Mouse (Mus musculus) limb, embryonic 14.5 days (tissue): ENCODE results near the gene Gnptab. TPM values are rescaled to one million over a fixed set of nuclear protein-coding genes. Genes with fewer than 3 reads are reported as not detected.

Source experiments
- ATAC-seq: fragments of 200-750 bp; cut with Nextera tagmentation; 2 replicates; pipeline ENCODE4 v1.8.0; 2017; ENCODE audit warnings: low read depth, moderate number of reproducible peaks, moderate TSS enrichment; ENCODE audit not compliant: low FRiP score
- DNase-seq: peaks from one replicate; pipeline ENCODE4 v3.0.0-alpha.2; 2015; ENCODE audit warnings: low spot score
- H3K27ac ChIP-seq: fragments of 300-500 bp; sonication (generic); replicated peaks from 2 replicates; pipeline ENCODE4 v1.5.1; 2014; ENCODE audit warnings: low read depth, mild to moderate bottlenecking, low read length, moderate library complexity, mixed read lengths
- H3K27me3 ChIP-seq: fragments of 300-500 bp; sonication (generic); 2 replicates; pipeline ENCODE4 v1.6.1; 2014; ENCODE audit warnings: low read length, mixed read lengths; ENCODE audit not compliant: control insufficient read depth, insufficient read depth
- H3K36me3 ChIP-seq: fragments of 300-500 bp; sonication (generic); 2 replicates; pipeline ENCODE4 v1.6.1; 2014; ENCODE audit warnings: mild to moderate bottlenecking, low read length, moderate library complexity, mixed read lengths; ENCODE audit not compliant: control insufficient read depth, insufficient read depth
- H3K4me1 ChIP-seq: fragments of 300-500 bp; sonication (generic); 2 replicates; pipeline ENCODE4 v1.6.1; 2014; ENCODE audit warnings: antibody characterized with exemption, low read length, mixed read lengths; ENCODE audit not compliant: control insufficient read depth, insufficient read depth
- H3K4me2 ChIP-seq: fragments of 300-500 bp; sonication (generic); replicated peaks from 2 replicates; pipeline ENCODE4 v1.6.1; 2014; ENCODE audit warnings: low read depth, mild to moderate bottlenecking, low read length, moderate library complexity; ENCODE audit not compliant: severe bottlenecking
- H3K4me3 ChIP-seq: fragments of 300-500 bp; sonication (generic); replicated peaks from 2 replicates; pipeline ENCODE4 v1.5.1; 2014; ENCODE audit warnings: low read length
- H3K9ac ChIP-seq: fragments of 300-500 bp; sonication (generic); 2 replicates; pipeline ENCODE4 v1.6.1; 2014; ENCODE audit warnings: mild to moderate bottlenecking, low read depth, low read length, moderate library complexity; ENCODE audit not compliant: severe bottlenecking
- H3K9me3 ChIP-seq: fragments of 300-500 bp; sonication (generic); 2 replicates; pipeline ENCODE4 v1.6.1; 2016; ENCODE audit warnings: low read length; ENCODE audit not compliant: control insufficient read depth
- POLR2A ChIP-seq: fragments of 200-500 bp; IDR thresholded peaks from 2 replicates; pipeline ENCODE4 v1.8.0; 2012; ENCODE audit warnings: inconsistent platforms, mild to moderate bottlenecking, moderate library complexity, borderline replicate concordance; ENCODE audit not compliant: insufficient read depth, insufficient read length; ENCODE audit errors: extremely low read depth
- WGBS: fragments of 180-500 bp; shearing (Covaris S2); extraction: QIAGEN DNeasy Blood & Tissue Kit; methylation state at CpG from one replicate; pipeline ENCODE4 v1.1.7; 2014; 5-methylcytosine and 5-hydroxymethylcytosine counted together
- polyA plus RNA-seq, 2 experiments: library from polyadenylated mRNA; depleted of rRNA in 1 of 2; stranded (reverse) in 1 of 2; unstranded in 1 of 2; fragments of >200 nt; fragmentation: Nextera tagmentation in 1 of 2; extraction: Ambion mirVana in 1 of 2; gene quantifications; 2 replicates each; pipeline versions ENCODE4 v1.2.1 to v1.2.3; 2012 to 2014

Gene Gnptab
- polyA plus RNA-seq, 2 experiments: 8.9 to 19.7 TPM

- H3K36me3 ChIP-seq: no peaks in the 10 kb centered on the region
- DNase-seq (no peak), ATAC-seq (no peak)
- 73% methylated on average over 12 of the region's 12 CpGs for WGBS
- H3K27ac ChIP-seq: no peak overlapping the region
- H3K4me1 ChIP-seq: peaks cover 9% of the 10 kb centered on the region
- H3K9me3 ChIP-seq: no peaks in the 10 kb centered on the region
- no peaks in the 10 kb centered on the region for H3K27me3 ChIP-seq
- H3K9ac ChIP-seq: no peak overlapping the region
- no peak overlapping the region for H3K4me2 ChIP-seq
- H3K4me3 ChIP-seq: no peak overlapping the region
- no peak for TF ChIP-seq POLR2A
Measured at GRCm38 (mm10) chr10:88346454-88347245, 32.3 kb upstream of the Gnptab start.

- Histone ChIP-seq H3K9me3 (no peaks in the 10 kb centered on the region), H3K36me3 (no peaks in the 10 kb centered on the region)
Measured at GRCm38 (mm10) chr10:88349800-88350199, 29.1 kb upstream of the Gnptab start.

GRCm38 (mm10) chr10:88350687-88351086 lies 28.2 kb upstream of the Gnptab start:
- no peaks in the 10 kb centered on the region for H3K27me3 ChIP-seq
- TF ChIP-seq POLR2A: no peak
- H3K27ac ChIP-seq: no peak overlapping the region
- H3K9ac ChIP-seq: no peak overlapping the region
- H3K4me2 ChIP-seq: no peak overlapping the region
- no peaks in the 10 kb centered on the region for H3K36me3 ChIP-seq
- H3K4me1 ChIP-seq: peaks cover 9% of the 10 kb centered on the region
- H3K4me3 ChIP-seq: no peak overlapping the region
- ATAC-seq (0 out of 2 replicates have a peak, but pooled peaks have one; percentile 12), DNase-seq (no peak)
- 37% methylated on average over 2 of the region's 2 CpGs for WGBS
- no peaks in the 10 kb centered on the region for H3K9me3 ChIP-seq

More at GRCm38 (mm10) chr10:88349800-88350199, 29.1 kb upstream of the Gnptab start:
- ATAC-seq: no peak
- TF ChIP-seq POLR2A: no peak
- Histone ChIP-seq H3K4me2 (no peak overlapping the region), H3K27ac (no peak overlapping the region), H3K9ac (no peak overlapping the region), H3K27me3 (no peaks in the 10 kb centered on the region), H3K4me3 (no peak overlapping the region), H3K4me1 (peaks cover 9% of the 10 kb centered on the region)
- peak; percentile 13 for DNase-seq
- 44% methylated on average over 8 of the region's 8 CpGs for WGBS

GRCm38 (mm10) chr10:88351411-88352103 lies 27.4 kb upstream of the Gnptab start:
- WGBS: 62% methylated on average over 5 of the region's 5 CpGs
- Histone ChIP-seq H3K4me2 (no peak overlapping the region), H3K27ac (no peak overlapping the region), H3K27me3 (0 out of 2 replicates have a peak, but pooled peaks cover 4% of the 10 kb centered on the region), H3K4me3 (no peak overlapping the region), H3K9ac (no peak overlapping the region), H3K36me3 (no peaks in the 10 kb centered on the region), H3K4me1 (peaks cover 10% of the 10 kb centered on the region), H3K9me3 (no peaks in the 10 kb centered on the region)
- no peak for TF ChIP-seq POLR2A
- ATAC-seq: no peak
- DNase-seq: no peak

- H3K27me3 ChIP-seq: 0 out of 2 replicates have a peak, but pooled peaks cover 7% of the 10 kb centered on the region
- no peak overlapping the region for H3K4me3 ChIP-seq
- H3K9ac ChIP-seq: no peak overlapping the region
- WGBS: 85% methylated on average over 2 of the region's 2 CpGs
- no peak overlapping the region for H3K4me2 ChIP-seq
- no peak for DNase-seq
- H3K9me3 ChIP-seq: no peaks in the 10 kb centered on the region; the same call in 1 of the 2 replicates
- H3K27ac ChIP-seq: no peak overlapping the region
- H3K4me1 ChIP-seq: peaks cover 13% of the 10 kb centered on the region
- no peak for TF ChIP-seq POLR2A
- ATAC-seq: no peak
- H3K36me3 ChIP-seq: no peaks in the 10 kb centered on the region
Measured at GRCm38 (mm10) chr10:88352549-88352948, 26.4 kb upstream of the Gnptab start.
